Mouse (Mus musculus): Measurements from ENCODE around the gene Smarcal1. TPM values are rescaled to one million over a fixed set of nuclear protein-coding genes. Genes with fewer than 3 reads are reported as not detected.
A peak's percentile ranks its signal among the peaks of the same experiment; 100 is the strongest.

Smarcal1 gene
- polyA plus RNA-seq, 1 experiment: 19.1 TPM

DNA sequence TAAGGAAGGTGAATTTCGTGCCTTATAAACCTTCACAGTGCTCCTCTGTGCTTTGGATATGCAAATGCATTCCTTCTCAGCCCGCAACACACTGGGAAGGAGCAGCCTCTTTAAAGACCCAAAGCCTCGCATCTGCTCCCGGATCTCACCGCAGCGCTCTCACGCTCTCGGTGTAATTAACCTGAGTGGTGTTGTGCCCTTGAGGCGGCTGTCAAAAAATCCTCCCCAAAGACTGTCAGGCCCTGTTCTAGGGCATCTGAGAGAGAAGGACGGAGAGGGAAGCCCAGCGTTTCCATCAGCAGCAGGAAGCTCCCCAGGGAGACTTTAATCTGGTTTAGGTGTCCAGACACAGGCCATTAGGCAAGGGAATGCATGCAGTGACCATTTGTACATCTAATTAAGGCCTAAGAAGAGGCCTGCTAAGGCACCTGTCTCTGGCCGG is 5.5 kb upstream of the Smarcal1 start:
- Histone ChIP-seq H3K4me3 (no peak overlapping the region), H3ac (ENCODE audit: control insufficient read depth, insufficient read length) (no peak overlapping the region), H3K4me2 (ENCODE audit: low read depth) (no peak overlapping the region), H3K79me2 (ENCODE audit: control insufficient read depth, insufficient read depth) (no peaks in the 10 kb centered on the region), H3K27me3 (ENCODE audit: control insufficient read depth, insufficient read depth, insufficient read length) (no peaks in the 10 kb centered on the region), H3K36me3 (ENCODE audit: control insufficient read depth, insufficient read depth) (no peaks in the 10 kb centered on the region)
- no peak for TF ChIP-seq TCF3 (IDR thresholded peaks at IDR 0.05; ENCODE audit: insufficient read length, low read depth)
- TF ChIP-seq MYOD1 (IDR thresholded peaks at IDR 0.05; ENCODE audit: control insufficient read depth in 1 of 3, insufficient read length in 2 of 3, low read depth in 2 of 3): no peak
- no peak for TF ChIP-seq SRF (IDR thresholded peaks at IDR 0.05; ENCODE audit: control insufficient read depth, insufficient read length, low read depth)
- TF ChIP-seq E2F4 (IDR thresholded peaks at IDR 0.05; ENCODE audit: insufficient read depth): no peak
- no peak for TF ChIP-seq MAX (IDR thresholded peaks at IDR 0.05; ENCODE audit: low read depth)
- no peak for TF ChIP-seq POLR2A (IDR thresholded peaks at IDR 0.05; ENCODE audit: insufficient read length, low read depth)
- TF ChIP-seq USF1 (IDR thresholded peaks at IDR 0.05; ENCODE audit: low read depth): no peak
- TF ChIP-seq POLR2AphosphoS2 (IDR thresholded peaks at IDR 0.05; ENCODE audit: insufficient read length, low read depth): no peak
- no peak for TF ChIP-seq CEBPB (IDR thresholded peaks at IDR 0.05; ENCODE audit: insufficient read depth, poor library complexity, severe bottlenecking)
- TF ChIP-seq REST (IDR thresholded peaks at IDR 0.05; ENCODE audit: insufficient read depth, insufficient read length): no peak
- TF ChIP-seq MYOG (IDR thresholded peaks at IDR 0.05; ENCODE audit: control insufficient read depth in 1 of 3, insufficient read depth in 1 of 3, insufficient read length in 2 of 3, low read depth in 2 of 3): no peak
- no peak for TF ChIP-seq TCF12 (IDR thresholded peaks at IDR 0.05; ENCODE audit: insufficient read depth, poor library complexity, severe bottlenecking)

DNA sequence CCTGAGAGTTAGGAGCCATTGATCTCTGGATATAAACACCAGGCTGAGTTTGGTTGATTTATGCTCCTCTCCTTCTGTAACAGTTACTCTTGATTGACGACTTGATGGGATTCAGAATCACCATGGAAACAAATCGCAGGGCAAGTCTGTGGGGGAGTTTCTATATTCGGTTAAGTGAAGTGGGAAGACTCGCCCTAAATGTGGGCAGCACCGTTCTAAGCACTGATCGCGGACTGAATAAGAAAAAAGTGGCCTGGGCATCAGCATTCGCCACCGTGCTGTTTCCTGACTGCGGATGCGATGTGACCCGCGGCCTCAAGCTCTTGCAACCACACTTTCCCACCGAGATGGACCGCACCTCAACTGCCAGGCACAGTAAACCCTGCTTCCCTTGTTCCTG is 4.7 kb upstream of the Smarcal1 start:
- H3K4me3 ChIP-seq: no peak overlapping the region
- no peak overlapping the region for H3ac ChIP-seq (ENCODE audit: control insufficient read depth, insufficient read length)
- no peaks in the 10 kb centered on the region for H3K79me2 ChIP-seq (ENCODE audit: control insufficient read depth, insufficient read depth)
- no peak for TF ChIP-seq TCF12 (IDR thresholded peaks at IDR 0.05; ENCODE audit: insufficient read depth, poor library complexity, severe bottlenecking)
- TF ChIP-seq REST (IDR thresholded peaks at IDR 0.05; ENCODE audit: insufficient read depth, insufficient read length): no peak
- TF ChIP-seq POLR2AphosphoS2 (IDR thresholded peaks at IDR 0.05; ENCODE audit: insufficient read length, low read depth): no peak
- no peak for TF ChIP-seq USF1 (IDR thresholded peaks at IDR 0.05; ENCODE audit: low read depth)
- TF ChIP-seq CEBPB (IDR thresholded peaks at IDR 0.05; ENCODE audit: insufficient read depth, poor library complexity, severe bottlenecking): no peak
- no peak for TF ChIP-seq TCF3 (IDR thresholded peaks at IDR 0.05; ENCODE audit: insufficient read length, low read depth)
- TF ChIP-seq MAX (IDR thresholded peaks at IDR 0.05; ENCODE audit: low read depth): no peak
- TF ChIP-seq MYOG (IDR thresholded peaks at IDR 0.05; ENCODE audit: control insufficient read depth in 1 of 3, insufficient read depth in 1 of 3, insufficient read length in 2 of 3, low read depth in 2 of 3): no peak
- no peaks in the 10 kb centered on the region for H3K27me3 ChIP-seq (ENCODE audit: control insufficient read depth, insufficient read depth, insufficient read length)
- no peak overlapping the region for H3K4me2 ChIP-seq (ENCODE audit: low read depth)
- H3K36me3 ChIP-seq (ENCODE audit: control insufficient read depth, insufficient read depth): no peaks in the 10 kb centered on the region

DNA sequence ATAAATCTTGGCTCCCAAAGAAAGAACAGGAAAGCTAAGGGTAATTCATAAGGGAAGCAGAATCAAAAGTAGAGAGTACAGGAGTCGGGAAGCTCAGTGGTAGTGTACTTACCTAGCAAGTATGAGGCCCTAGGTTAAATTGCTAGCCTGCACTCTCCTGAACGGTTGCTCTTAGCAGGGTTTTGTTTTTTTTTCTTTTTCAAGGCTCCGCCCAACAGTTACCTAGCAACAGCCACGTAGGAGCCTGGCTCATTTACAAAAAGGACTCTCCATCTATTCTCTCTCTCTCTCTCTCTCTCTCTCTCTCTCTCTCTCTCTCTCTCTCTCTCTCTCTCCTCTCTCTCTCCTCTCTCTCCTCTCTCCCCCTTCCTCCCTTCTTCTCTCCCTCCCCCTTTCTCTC is 4.2 kb upstream of the Smarcal1 start:
- no peaks in the 10 kb centered on the region for H3K27me3 ChIP-seq (ENCODE audit: control insufficient read depth, insufficient read depth, insufficient read length)
- no peak overlapping the region for H3K4me3 ChIP-seq
- no peak overlapping the region for H3ac ChIP-seq (ENCODE audit: control insufficient read depth, insufficient read length)
- peaks cover under 1% of the 10 kb centered on the region for H3K79me2 ChIP-seq (ENCODE audit: control insufficient read depth, insufficient read depth)
- no peaks in the 10 kb centered on the region for H3K36me3 ChIP-seq (ENCODE audit: control insufficient read depth, insufficient read depth)
- no peak overlapping the region for H3K4me2 ChIP-seq (ENCODE audit: low read depth)
- TF ChIP-seq E2F4 (IDR thresholded peaks at IDR 0.05; ENCODE audit: insufficient read depth): no peak
- no peak for TF ChIP-seq TCF12 (IDR thresholded peaks at IDR 0.05; ENCODE audit: insufficient read depth, poor library complexity, severe bottlenecking)
- TF ChIP-seq POLR2A (IDR thresholded peaks at IDR 0.05; ENCODE audit: insufficient read length, low read depth): no peak
- TF ChIP-seq CEBPB (IDR thresholded peaks at IDR 0.05; ENCODE audit: insufficient read depth, poor library complexity, severe bottlenecking): no peak
- no peak for TF ChIP-seq TCF3 (IDR thresholded peaks at IDR 0.05; ENCODE audit: insufficient read length, low read depth)
- TF ChIP-seq USF1 (IDR thresholded peaks at IDR 0.05; ENCODE audit: low read depth): no peak
- no peak for TF ChIP-seq REST (IDR thresholded peaks at IDR 0.05; ENCODE audit: insufficient read depth, insufficient read length)

GRCm38 (mm10) chr1:72583906-72584305 is 855 bp downstream of the Smarcal1 start:
- H3K36me3 ChIP-seq (ENCODE audit: control insufficient read depth, insufficient read depth): peaks cover 6% of the 10 kb centered on the region
- TF ChIP-seq TCF12 (IDR thresholded peaks at IDR 0.05; ENCODE audit: insufficient read depth, poor library complexity, severe bottlenecking) (no peak), MAX (IDR thresholded peaks at IDR 0.05; ENCODE audit: low read depth) (no peak), USF1 (IDR thresholded peaks at IDR 0.05; ENCODE audit: low read depth) (no peak), TCF3 (IDR thresholded peaks at IDR 0.05; ENCODE audit: insufficient read length, low read depth) (no peak), SRF (IDR thresholded peaks at IDR 0.05; ENCODE audit: control insufficient read depth, insufficient read length, low read depth) (no peak), E2F4 (IDR thresholded peaks at IDR 0.05; ENCODE audit: insufficient read depth) (no peak), CEBPB (IDR thresholded peaks at IDR 0.05; ENCODE audit: insufficient read depth, poor library complexity, severe bottlenecking) (no peak), MYOG (IDR thresholded peaks at IDR 0.05; ENCODE audit: control insufficient read depth in 1 of 3, insufficient read depth in 1 of 3, insufficient read length in 2 of 3, low read depth in 2 of 3) (no peak), POLR2AphosphoS2 (IDR thresholded peaks at IDR 0.05; ENCODE audit: insufficient read length, low read depth) (no peak), MYOD1 (IDR thresholded peaks at IDR 0.05; ENCODE audit: control insufficient read depth in 1 of 3, insufficient read length in 2 of 3, low read depth in 2 of 3) (no peak)
- no peaks in the 10 kb centered on the region for H3K27me3 ChIP-seq (ENCODE audit: control insufficient read depth, insufficient read depth, insufficient read length)
- H3K79me2 ChIP-seq (ENCODE audit: control insufficient read depth, insufficient read depth): peaks cover 13% of the 10 kb centered on the region
- H3K4me2 ChIP-seq (ENCODE audit: low read depth): peak overlapping the region; percentile 73
- no peak overlapping the region for H3ac ChIP-seq (ENCODE audit: control insufficient read depth, insufficient read length)
- peak overlapping the region; percentile 47 for H3K4me3 ChIP-seq
